Mouse (Mus musculus) kidney, postnatal 0 days (tissue): ENCODE results near the gene Spata1. TPM values are rescaled to one million over a fixed set of nuclear protein-coding genes. Genes with fewer than 3 reads are reported as not detected.

Source experiments
- ATAC-seq: fragments of 200-750 bp; cut with Nextera tagmentation; replicated peaks from 2 replicates; pipeline ENCODE4 v1.8.0; 2017; ENCODE audit warnings: low read depth, moderate number of reproducible peaks, moderate TSS enrichment, moderate library complexity; ENCODE audit not compliant: low FRiP score
- DNase-seq: peaks from one replicate; pipeline ENCODE4 v3.0.0-alpha.2; 2016; ENCODE audit warnings: low spot score
- H3K27ac ChIP-seq: fragments of 300-500 bp; sonication (generic); 2 replicates; pipeline ENCODE4 v1.5.1; 2014; ENCODE audit warnings: mild to moderate bottlenecking
- H3K27me3 ChIP-seq: fragments of 300-500 bp; sonication (generic); 2 replicates; pipeline ENCODE4 v1.6.1; 2014; ENCODE audit warnings: low read length, mixed read lengths; ENCODE audit not compliant: insufficient read depth
- H3K36me3 ChIP-seq: fragments of 300-500 bp; sonication (generic); 2 replicates; pipeline ENCODE4 v1.6.1; 2014; ENCODE audit warnings: low read length, mixed read lengths; ENCODE audit not compliant: insufficient read depth
- H3K4me1 ChIP-seq: fragments of 300-500 bp; sonication (generic); replicated peaks from 2 replicates; pipeline ENCODE4 v1.6.1; 2014; ENCODE audit warnings: antibody characterized with exemption, low read length, mixed read lengths; ENCODE audit not compliant: insufficient read depth
- H3K4me2 ChIP-seq: fragments of 300-500 bp; sonication (generic); 2 replicates; pipeline ENCODE4 v1.6.1; 2014; ENCODE audit warnings: mild to moderate bottlenecking, low read length, moderate library complexity, mixed read lengths
- H3K4me3 ChIP-seq: fragments of 300-500 bp; sonication (generic); replicated peaks from 2 replicates; pipeline ENCODE4 v1.5.1; 2014; ENCODE audit warnings: low read depth, low read length
- H3K9ac ChIP-seq: fragments of 300-500 bp; sonication (generic); 2 replicates; pipeline ENCODE4 v1.6.1; 2014; ENCODE audit warnings: low read depth, low read length
- H3K9me3 ChIP-seq: fragments of 300-500 bp; sonication (generic); replicated peaks from 2 replicates; pipeline ENCODE4 v1.6.1; 2016; ENCODE audit warnings: low read length, inconsistent platforms, mixed read lengths
- CTCF ChIP-seq: IDR thresholded peaks from 2 replicates; pipeline ENCODE4 v1.5.1; 2016; ENCODE audit warnings: antibody characterized with exemption, low read depth, mild to moderate bottlenecking, moderate library complexity
- WGBS: fragments of 180-500 bp; shearing (Covaris S2); extraction: QIAGEN DNeasy Blood & Tissue Kit; methylation state at CpG from one replicate; pipeline ENCODE4 v1.1.7; 2014; 5-methylcytosine and 5-hydroxymethylcytosine counted together
- polyA plus RNA-seq: library from polyadenylated mRNA; unstranded; fragments of >200 nt; fragmentation: Nextera tagmentation; extraction: Ambion mirVana; gene quantifications from 2 replicates; pipeline ENCODE4 v1.2.1, GENCODE M21; 2015

Gene Spata1
- 4.5 and 5.0 TPM in 2 replicates for polyA plus RNA-seq

DNA sequence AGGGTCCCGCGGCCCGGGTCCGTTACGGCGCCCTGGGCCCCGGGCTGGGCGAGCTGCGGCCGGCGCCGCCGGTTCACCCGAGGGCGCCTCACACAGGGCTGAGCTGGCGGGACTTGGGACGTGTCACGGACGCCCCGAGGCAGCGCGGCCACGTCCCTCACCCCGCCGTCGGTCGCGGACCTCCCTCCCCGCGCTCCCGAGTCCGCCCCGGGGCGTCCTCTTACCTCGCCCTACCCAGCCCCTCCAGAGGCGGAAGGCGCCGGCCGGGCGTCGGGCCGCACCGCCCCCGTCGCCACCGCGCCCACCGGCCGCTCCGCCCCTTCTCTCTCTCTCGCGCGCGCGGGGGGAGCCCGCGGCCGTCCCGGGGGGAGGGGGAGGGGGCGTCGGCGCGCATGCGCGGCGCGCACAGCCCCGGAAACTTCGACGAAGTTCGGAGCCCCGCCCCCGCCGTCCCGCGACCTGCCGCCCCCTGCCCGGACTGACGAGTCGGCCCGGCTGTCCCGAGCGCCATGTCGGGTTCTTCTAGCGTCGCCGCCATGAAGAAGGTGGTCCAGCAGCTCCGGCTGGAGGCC is at the start of gene Spata1, which contains the start of gene Gng5:
Gene Spata1 (minus strand): TSS at position 323 of the 572 bp plus-strand sequence.
Gene Gng5 (plus strand): TSS at position 377 of the 572 bp plus-strand sequence.
- peak; percentile 91 for DNase-seq
- Histone ChIP-seq H3K27ac (peak within 1 kb of the TSS; percentile 98), H3K27me3 (no peaks in the 10 kb centered on the region), H3K36me3 (peaks cover 9% of the 10 kb centered on the region; the same call in 1 of the 2 replicates), H3K9ac (peak within 1 kb of the TSS; percentile 95), H3K9me3 (no peaks in the 10 kb centered on the region), H3K4me3 (peak within 1 kb of the TSS; percentile 92), H3K4me2 (peak within 1 kb of the TSS; percentile 65), H3K4me1 (peaks cover 15% of the 10 kb centered on the region; the same call in 1 of the 2 replicates)
- TF ChIP-seq CTCF = no peak
- peak; percentile 94 for ATAC-seq
- under 1% methylated on average over 68 of the region's 88 CpGs for WGBS

DNA sequence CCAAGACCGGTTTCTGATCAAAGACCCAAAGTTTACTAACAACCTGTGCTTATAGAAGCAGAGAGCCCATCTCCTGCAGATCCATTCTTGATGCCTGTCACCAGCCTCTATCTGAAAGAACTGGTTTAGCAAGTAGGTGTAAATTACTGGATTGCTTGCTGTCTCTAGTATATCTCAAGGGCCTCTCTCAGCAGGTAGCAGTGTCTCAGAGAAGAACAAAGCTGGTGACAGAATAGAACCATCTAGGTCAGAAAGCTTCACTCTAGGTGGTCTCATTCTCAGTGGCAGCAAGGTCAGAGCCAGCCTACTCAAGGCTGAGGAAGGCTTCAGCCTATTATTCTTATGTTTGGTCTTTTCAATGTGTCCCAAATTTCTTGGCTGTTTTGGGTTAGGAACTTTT is 44.1 kb upstream of the Spata1 start:
- ATAC-seq (no peak), DNase-seq (no peak)
- H3K4me3 ChIP-seq = no peak overlapping the region
- no peaks in the 10 kb centered on the region for H3K4me1 ChIP-seq
- no peaks in the 10 kb centered on the region for H3K36me3 ChIP-seq
- 0% methylated on average over 1 of the region's 1 CpGs for WGBS
- no peak overlapping the region for H3K4me2 ChIP-seq
- no peak for TF ChIP-seq CTCF
- no peak overlapping the region for H3K27ac ChIP-seq
- no peaks in the 10 kb centered on the region for H3K27me3 ChIP-seq
- no peak overlapping the region for H3K9ac ChIP-seq
- no peaks in the 10 kb centered on the region; the same call in 1 of the 2 replicates for H3K9me3 ChIP-seq

DNA sequence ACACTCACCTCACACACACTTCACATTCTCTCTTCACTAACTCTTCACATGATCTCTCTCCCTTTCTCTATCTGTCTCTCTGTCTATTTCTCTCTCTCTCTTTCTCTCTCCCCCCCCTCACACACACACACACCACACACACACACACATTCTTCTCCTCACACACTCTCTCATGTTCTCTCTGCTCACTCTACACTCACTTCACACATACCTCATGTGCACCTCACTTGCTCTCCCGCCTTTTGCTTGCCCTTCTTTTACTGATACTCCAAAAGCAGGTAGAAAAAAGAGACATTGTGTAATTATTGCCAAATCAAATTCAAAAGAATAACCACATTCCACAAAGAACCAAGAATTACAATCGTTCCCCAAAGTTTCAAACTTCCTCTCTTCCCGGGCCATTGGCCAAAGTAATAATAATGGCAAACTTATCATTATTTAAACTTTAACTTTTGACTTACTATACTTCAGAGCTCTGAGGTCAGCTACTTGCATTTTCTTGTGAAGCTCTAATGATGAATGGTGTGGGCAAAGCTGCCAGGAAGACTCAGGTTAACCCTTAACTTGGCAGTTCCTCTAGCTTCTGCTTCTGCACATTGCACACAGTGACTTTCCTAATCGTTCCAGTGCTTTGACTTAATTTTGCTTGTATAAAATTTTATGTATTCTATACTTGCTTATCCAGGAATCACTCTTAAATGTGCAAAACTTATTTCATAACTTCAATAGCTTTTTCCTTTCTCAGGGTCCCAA is 41.1 kb upstream of the Spata1 start:
- Histone ChIP-seq H3K4me3 (no peak overlapping the region), H3K9ac (no peak overlapping the region), H3K9me3 (no peaks in the 10 kb centered on the region; the same call in 1 of the 2 replicates), H3K4me1 (no peaks in the 10 kb centered on the region), H3K36me3 (no peaks in the 10 kb centered on the region), H3K4me2 (no peak overlapping the region), H3K27ac (no peak overlapping the region), H3K27me3 (no peaks in the 10 kb centered on the region)
- TF ChIP-seq CTCF = no peak
- WGBS = 40% methylated on average over 4 of the region's 4 CpGs
- no peak for ATAC-seq
- peak; percentile 13 for DNase-seq

DNA sequence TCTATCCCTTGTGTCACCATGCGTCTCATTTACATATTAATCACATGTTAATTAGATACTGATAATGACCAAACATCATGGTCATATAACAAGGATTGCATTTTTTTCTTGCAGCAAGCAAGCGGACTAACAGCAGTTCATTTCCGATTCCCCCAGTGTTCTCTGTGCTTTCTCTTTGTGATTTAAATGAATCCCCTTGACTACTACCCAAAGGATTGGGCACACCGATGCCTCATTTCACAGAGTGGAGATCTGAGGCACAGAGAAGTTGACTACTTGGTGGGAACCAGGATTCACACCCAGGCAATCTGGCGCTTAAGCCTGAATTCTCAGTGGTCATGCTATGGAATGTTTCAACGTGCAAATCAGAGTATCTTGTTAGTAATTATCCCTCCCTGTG is 35.4 kb upstream of the Spata1 start:
- WGBS = 67% methylated on average over 6 of the region's 6 CpGs
- Histone ChIP-seq H3K27ac (no peak overlapping the region), H3K27me3 (no peaks in the 10 kb centered on the region), H3K36me3 (no peaks in the 10 kb centered on the region), H3K4me3 (no peak overlapping the region), H3K4me2 (no peak overlapping the region), H3K4me1 (no peaks in the 10 kb centered on the region), H3K9ac (no peak overlapping the region), H3K9me3 (no peaks in the 10 kb centered on the region)
- ATAC-seq (no peak), DNase-seq (no peak)
- TF ChIP-seq CTCF = no peak

DNA sequence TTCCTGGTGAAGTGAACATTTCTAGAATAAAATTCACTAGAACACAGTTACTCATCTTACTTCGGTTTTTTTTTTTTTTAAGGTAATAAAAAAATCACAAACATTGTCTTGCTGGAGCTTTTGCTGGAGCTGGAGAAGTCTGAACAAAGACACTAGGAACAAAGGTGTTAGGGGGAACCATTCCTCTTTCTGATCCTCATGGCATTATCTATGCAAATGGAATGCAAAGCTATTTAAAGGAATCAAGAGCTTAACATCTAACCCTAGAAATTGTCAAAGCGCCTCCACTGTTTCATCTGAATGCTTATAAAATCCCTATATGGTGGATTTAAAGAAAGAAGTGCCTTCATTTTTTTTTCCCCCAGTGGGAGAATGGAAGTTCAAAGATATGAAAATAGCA is 28.8 kb upstream of the Spata1 start:
- DNase-seq (no peak), ATAC-seq (no peak)
- H3K27me3 ChIP-seq = no peaks in the 10 kb centered on the region
- no peak for TF ChIP-seq CTCF
- no peaks in the 10 kb centered on the region for H3K36me3 ChIP-seq
- no peak overlapping the region for H3K27ac ChIP-seq
- WGBS = 56% methylated on average over 2 of the region's 2 CpGs
- no peak overlapping the region for H3K4me2 ChIP-seq
- H3K4me3 ChIP-seq = no peak overlapping the region
- H3K4me1 ChIP-seq = no peaks in the 10 kb centered on the region
- no peak overlapping the region for H3K9ac ChIP-seq
- no peaks in the 10 kb centered on the region for H3K9me3 ChIP-seq

DNA sequence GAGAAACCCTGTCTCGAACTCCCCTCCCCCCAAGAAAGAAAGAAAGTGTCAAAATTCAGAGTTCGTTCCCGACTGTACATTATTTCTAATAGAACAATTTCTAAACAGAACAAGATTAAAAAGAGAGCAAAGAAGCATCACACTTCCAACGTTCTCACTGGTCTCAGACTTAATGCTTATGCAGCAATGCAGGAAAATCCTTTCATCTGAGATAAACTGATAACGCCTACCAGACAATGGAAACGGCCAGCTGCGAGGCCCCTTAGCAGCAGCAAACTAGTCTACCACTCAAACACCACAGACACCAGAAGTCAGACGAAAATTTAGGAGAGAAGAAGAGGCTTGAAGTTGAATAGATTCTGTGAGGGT is 22.1 kb upstream of the Spata1 start:
- H3K4me3 ChIP-seq = peak overlapping the region; percentile 66
- WGBS = 14% methylated on average over 8 of the region's 8 CpGs
- peak overlapping the region; percentile 99 for H3K27ac ChIP-seq
- DNase-seq = no peak
- H3K9ac ChIP-seq = peak overlapping the region; percentile 72; the same call in 1 of the 2 replicates
- no peak for ATAC-seq
- H3K27me3 ChIP-seq = no peaks in the 10 kb centered on the region
- 0 out of 2 replicates have a peak, but pooled peaks cover 7% of the 10 kb centered on the region for H3K36me3 ChIP-seq
- no peaks in the 10 kb centered on the region for H3K4me1 ChIP-seq
- H3K4me2 ChIP-seq = peak overlapping the region; percentile 57
- H3K9me3 ChIP-seq = no peaks in the 10 kb centered on the region
- TF ChIP-seq CTCF = no peak
